In the genomic region with DNA sequence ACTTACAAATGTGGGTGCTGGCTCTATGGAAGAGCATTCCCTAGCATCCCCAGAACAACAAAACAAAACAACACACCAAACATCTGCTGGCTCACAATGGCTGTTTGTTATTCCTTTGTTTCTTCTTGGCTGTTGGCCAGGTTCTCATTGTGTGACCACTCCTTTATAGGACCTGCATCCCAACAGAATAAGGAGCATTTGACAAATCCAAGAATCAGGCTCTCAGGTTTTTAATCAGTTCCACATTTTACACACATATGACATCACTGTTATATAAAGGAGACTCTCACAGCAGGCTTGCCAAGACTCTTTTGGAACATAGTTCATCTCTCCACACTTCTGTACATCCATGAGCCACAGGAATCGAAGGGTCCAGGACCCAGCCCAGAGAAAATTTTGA, we compare ENCODE assay signal across 17 mouse cellular contexts. TPM values are rescaled to one million over a fixed set of nuclear protein-coding genes. Genes with fewer than 3 reads are reported as not detected.
A peak's percentile ranks its signal among the peaks of the same experiment; 100 is the strongest.
DNase-seq lines count a peak whose midpoint lies in the region; ATAC-seq lines count a peak whose summit lies in the region.
"Had no signal": no experiment of that assay in that cellular context is flagged by ENCODE, and none has a peak within 500 bp of the region (broad histone marks: within the 10 kb centered on the region; RNA-seq: fewer than 3 reads in every experiment).

No protein-coding gene starts in this region.

- no peak for DNase-seq in heart, postnatal 4 days
- DNase-seq in left cerebral cortex, postnatal 25 days (ENCODE audit: low spot score in 2 of 2), result peak; percentile 10 to 56
- no peak for DNase-seq in left cerebral cortex, adult 11 months (ENCODE audit: low spot score)
- peak; percentile 70 for DNase-seq in 3T3-L1 (ENCODE audit: low read depth, low spot score)
- peak; percentile 80 for DNase-seq in adipocyte (ENCODE audit: low spot score)
- no peak for DNase-seq in thymus, postnatal 0 days (ENCODE audit: low spot score)
- DNase-seq: adrenal gland, postnatal 25 days; cerebellum, postnatal 10 days; gastrocnemius, postnatal 14 days; heart, postnatal 36 days; kidney, adult 9 months; kidney, postnatal 4 days had no signal

- no peak for ATAC-seq in heart, embryonic 13.5 days (ENCODE audit: extremely low read depth, insufficient number of reproducible peaks, low FRiP score, low TSS enrichment)
- ATAC-seq in intestine, embryonic 16.5 days, result no peak

- intact Hi-C loops in left cerebral cortex, postnatal 25 days (cut with DNase I), result loop anchor here (5.0 kb wide), 1 partner anchor 193 kb away; no protein-coding TSS in a partner anchor

- WGBS in heart, embryonic 13.5 days, result 63% methylated on average over 1 of the region's 1 CpGs
- 69% methylated on average over 1 of the region's 1 CpGs for WGBS in intestine, embryonic 16.5 days

- no peaks in the 10 kb centered on the region for H3K36me3 ChIP-seq in heart, embryonic 13.5 days
- H3K36me3 ChIP-seq in intestine, embryonic 16.5 days (ENCODE audit: control insufficient read depth, insufficient read depth, low read length), result no peaks in the 10 kb centered on the region
- H3K36me3 ChIP-seq: heart, embryonic 10.5 days; limb, embryonic 12.5 days had no signal

- H3K9ac ChIP-seq in heart, embryonic 13.5 days, result no peak overlapping the region
- H3K9ac ChIP-seq in intestine, embryonic 16.5 days (ENCODE audit: low read depth, low read length), result no peak overlapping the region
- H3K9ac ChIP-seq: limb, embryonic 12.5 days had no signal

- no peak overlapping the region for H3K4me2 ChIP-seq in heart, embryonic 13.5 days
- no peak overlapping the region for H3K4me2 ChIP-seq in intestine, embryonic 16.5 days (ENCODE audit: low read depth, low read length)
- H3K4me2 ChIP-seq: limb, embryonic 12.5 days had no signal

- no peaks in the 10 kb centered on the region for H3K9me3 ChIP-seq in heart, embryonic 13.5 days
- no peaks in the 10 kb centered on the region for H3K9me3 ChIP-seq in intestine, embryonic 16.5 days (ENCODE audit: control insufficient read depth, low read length)
- H3K9me3 ChIP-seq: heart, embryonic 10.5 days; limb, embryonic 12.5 days had no signal

- H3K4me1 ChIP-seq in heart, embryonic 13.5 days, result peaks cover 4% of the 10 kb centered on the region
- H3K4me1 ChIP-seq in intestine, embryonic 16.5 days (ENCODE audit: control insufficient read depth, insufficient read depth, low read length), result 0 out of 2 replicates have a peak, but pooled peaks cover 3% of the 10 kb centered on the region
- H3K4me1 ChIP-seq: heart, embryonic 10.5 days; limb, embryonic 12.5 days had no signal

- 0 out of 2 replicates have a peak overlapping the region, but pooled peaks have one; percentile 24 for H3K27ac ChIP-seq in heart, embryonic 13.5 days (replicated peaks)
- H3K27ac ChIP-seq in intestine, embryonic 16.5 days (ENCODE audit: low read length), result no peak overlapping the region
- H3K27ac ChIP-seq: heart, embryonic 10.5 days; limb, embryonic 12.5 days had no signal

- H3K4me3 ChIP-seq in heart, embryonic 13.5 days, result no peak overlapping the region
- no peak overlapping the region for H3K4me3 ChIP-seq in intestine, embryonic 16.5 days (ENCODE audit: low read length)
- H3K4me3 ChIP-seq: heart, embryonic 10.5 days; limb, embryonic 12.5 days; myocyte had no signal

- peaks cover 13% of the 10 kb centered on the region for H3K27me3 ChIP-seq in heart, embryonic 13.5 days (replicated peaks)
- no peaks in the 10 kb centered on the region for H3K27me3 ChIP-seq in intestine, embryonic 16.5 days (replicated peaks; ENCODE audit: control insufficient read depth, insufficient read depth, low read length)
- H3K27me3 ChIP-seq: limb, embryonic 12.5 days had no signal

RNA-seq across cellular contexts. Expression of gene Ubac2, which starts 9.3 kb away (rescaled TPM):
- 52.4 and 55.8 TPM in 2 replicates for polyA plus RNA-seq in heart, embryonic 13.5 days (2015; fragmentation: Nextera tagmentation; extraction: Ambion mirVana)
- 10 to 100 TPM; 25.2 to 27.3 TPM for total RNA-seq in heart, postnatal 4 days (2021)
- 10 to 100 TPM; 33.7 to 33.8 TPM for total RNA-seq in left cerebral cortex, postnatal 25 days (2021)
- 61.6 and 63.3 TPM in 2 replicates for polyA plus RNA-seq in intestine, embryonic 16.5 days (2015; fragmentation: Nextera tagmentation; extraction: Ambion mirVana)
- polyA plus RNA-seq in thymus, postnatal 0 days (2015; fragmentation: Nextera tagmentation; extraction: Ambion mirVana), result 90.1 and 102 TPM in 2 replicates

RNA-seq across cellular contexts. Expression of gene Gpr18, which starts 46.5 kb away (rescaled TPM):
- polyA plus RNA-seq in heart, embryonic 13.5 days (2015; fragmentation: Nextera tagmentation; extraction: Ambion mirVana), result 0.13 TPM in 1 of 2 replicates, not detected in the other
- total RNA-seq in heart, postnatal 4 days (2021), result not detected
- total RNA-seq in left cerebral cortex, postnatal 25 days (2021), result not detected
- 0.34 and 0.38 TPM in 2 replicates for polyA plus RNA-seq in intestine, embryonic 16.5 days (2015; fragmentation: Nextera tagmentation; extraction: Ambion mirVana)
- polyA plus RNA-seq in thymus, postnatal 0 days (2015; fragmentation: Nextera tagmentation; extraction: Ambion mirVana), result 5.5 and 6.3 TPM in 2 replicates
- total RNA-seq: gastrocnemius, postnatal 14 days had no signal
- polyA plus RNA-seq: myocyte had no signal

Comparison
In these comparisons a context has a peak if more than half of its experiments do, and no peak if none do; other contexts are left out.
1. DNase-seq: peak in left cerebral cortex, postnatal 25 days (2 of 2), 3T3-L1 (single experiment) and adipocyte (single experiment); none in heart, postnatal 4 days (single experiment), left cerebral cortex, adult 11 months (single experiment) and thymus, postnatal 0 days (single experiment).